Mouse (Mus musculus) cerebellum, adult 2 months (tissue): ENCODE results near the gene Selenbp2.

Experiments used
- CTCF ChIP-seq: fragments of 200-500 bp; IDR thresholded peaks from 2 replicates; pipeline ENCODE4 v1.5.1; 2011; ENCODE audit warnings: low read depth, mild to moderate bottlenecking, control low read depth, low read length, moderate library complexity, borderline replicate concordance; ENCODE audit not compliant: insufficient read depth
- POLR2A ChIP-seq: fragments of 200-500 bp; IDR thresholded peaks from 2 replicates; pipeline ENCODE4 v1.6.1; 2011; ENCODE audit warnings: low read length, control low read depth, borderline replicate concordance; ENCODE audit not compliant: insufficient read depth

DNA sequence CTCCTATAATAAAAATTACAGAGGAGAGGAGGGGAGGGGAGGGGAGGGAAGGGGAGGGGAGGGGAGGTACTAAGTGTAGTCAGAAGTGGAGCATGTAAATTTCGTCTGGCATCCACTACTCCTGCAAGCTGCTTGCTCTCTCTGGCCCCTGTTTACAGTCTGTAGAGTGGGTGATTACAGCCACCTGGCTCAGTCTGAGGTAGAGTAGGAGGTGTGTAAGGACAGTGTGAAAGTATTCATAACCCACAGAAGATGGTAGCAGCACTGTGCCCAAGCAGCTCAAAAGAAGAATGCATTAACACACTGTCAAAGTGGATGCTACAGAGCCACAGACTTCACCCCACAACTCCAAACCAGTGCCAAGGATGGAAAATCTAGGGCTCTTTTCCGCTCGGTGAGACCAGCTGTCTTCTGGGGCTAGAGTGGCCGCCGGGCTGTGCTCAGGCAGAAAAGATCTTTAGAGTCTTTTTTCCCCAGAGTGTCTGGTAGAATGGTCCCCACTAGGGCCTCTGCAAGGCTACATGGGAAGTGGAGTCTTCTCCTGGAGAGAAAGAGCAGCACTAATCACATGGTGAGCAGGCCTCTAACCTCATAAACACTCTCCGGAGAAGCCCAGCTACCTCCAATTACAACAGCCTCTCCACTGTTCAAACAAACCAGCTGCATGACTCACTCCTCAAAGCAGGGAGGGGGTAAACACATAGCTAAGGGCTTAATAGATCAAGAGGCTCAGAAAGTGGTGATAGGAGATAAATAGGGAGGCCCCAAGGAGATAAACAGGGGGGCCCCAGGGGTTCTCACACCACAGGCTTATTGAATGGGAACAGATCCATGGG, 44.4 kb upstream of the Selenbp2 start:
- TF ChIP-seq POLR2A (no peak), CTCF (no peak)
